Mouse (Mus musculus): ENCODE measurements around the gene Coq7.

- TF ChIP-seq GATA1 (IDR thresholded peaks at IDR 0.05; ENCODE audit: borderline replicate concordance, low read length) (no peak), CTCF (IDR thresholded peaks at IDR 0.05; ENCODE audit: low read depth, low read length) (no peak)
Measured at GRCm38 (mm10) chr7:118535076-118535475, 1.9 kb upstream of the Coq7 start.

Data from G1E (cell line).